Mouse (Mus musculus) erythroblast, embryonic 14.5 days (primary cell): ENCODE measurements around the gene Gm10190.

Experiments
- GATA1 ChIP-seq: IDR thresholded peaks from 2 replicates; pipeline ENCODE4 v1.6.1; 2012; ENCODE audit warnings: low read length, inconsistent platforms, mixed read lengths
- TAL1 ChIP-seq: IDR thresholded peaks from 3 replicates; pipeline ENCODE4 v1.6.1; 2012; ENCODE audit warnings: low read length, inconsistent platforms, mixed read lengths

DNA sequence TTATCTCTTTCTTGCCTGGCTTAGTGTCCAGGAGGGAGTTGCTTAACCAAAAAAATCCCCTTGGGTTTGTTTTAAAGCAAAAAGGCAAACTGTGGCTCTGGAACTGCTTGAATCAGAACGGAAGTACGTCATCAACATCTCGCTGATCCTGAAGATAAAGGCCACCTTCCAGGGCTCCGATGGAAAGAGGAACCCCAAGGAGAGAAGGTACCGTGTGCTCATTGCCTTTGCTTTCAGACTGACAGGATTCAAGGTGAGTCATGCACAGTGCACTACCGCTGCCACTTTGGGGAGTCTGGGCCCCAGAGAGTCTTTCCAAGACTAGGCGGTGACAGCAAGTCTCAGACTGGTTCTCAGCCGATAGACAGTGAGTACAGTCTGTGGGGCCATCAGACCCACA, 13.1 kb downstream of the Gm10190 start:
- no peak for TF ChIP-seq GATA1
- no peak for TF ChIP-seq TAL1
